Mouse (Mus musculus) hindbrain, embryonic 12.5 days (tissue): ENCODE measurements around the gene Rcsd1. TPM values are rescaled to one million over a fixed set of nuclear protein-coding genes. Genes with fewer than 3 reads are reported as not detected.

Experiments used
- ATAC-seq: fragments of 200-750 bp; cut with Nextera tagmentation; 2 replicates; pipeline ENCODE4 v1.8.0; 2017; ENCODE audit warnings: moderate TSS enrichment; ENCODE audit not compliant: low FRiP score
- H3K27ac ChIP-seq: fragments of 300-500 bp; sonication (generic); 2 replicates; pipeline ENCODE4 v1.5.1; 2016; ENCODE audit warnings: mild to moderate bottlenecking
- H3K27me3 ChIP-seq: fragments of 300-500 bp; sonication (generic); 2 replicates; pipeline ENCODE4 v1.6.1; 2016; ENCODE audit warnings: mild to moderate bottlenecking
- H3K36me3 ChIP-seq: fragments of 300-500 bp; sonication (generic); 2 replicates; pipeline ENCODE4 v1.6.1; 2016; ENCODE audit warnings: mild to moderate bottlenecking
- H3K4me1 ChIP-seq: fragments of 300-500 bp; sonication (generic); 2 replicates; pipeline ENCODE4 v1.6.1; 2016
- H3K4me2 ChIP-seq: fragments of 300-500 bp; sonication (generic); replicated peaks from 2 replicates; pipeline ENCODE4 v1.6.1; 2016; ENCODE audit warnings: mild to moderate bottlenecking
- H3K4me3 ChIP-seq: fragments of 300-500 bp; sonication (generic); 2 replicates; pipeline ENCODE4 v1.5.1; 2016; ENCODE audit warnings: mild to moderate bottlenecking
- H3K9ac ChIP-seq: fragments of 300-500 bp; sonication (generic); 2 replicates; pipeline ENCODE4 v1.6.1; 2016; ENCODE audit warnings: mild to moderate bottlenecking, moderate library complexity
- H3K9me3 ChIP-seq: fragments of 300-500 bp; sonication (generic); replicated peaks from 2 replicates; pipeline ENCODE4 v1.6.1; 2016; ENCODE audit warnings: mild to moderate bottlenecking
- WGBS: fragments of 180-500 bp; shearing (Covaris S2); methylation state at CpG from one replicate; pipeline ENCODE4 v1.1.7; 2016; 5-methylcytosine and 5-hydroxymethylcytosine counted together
- polyA plus RNA-seq: library from polyadenylated mRNA; unstranded; fragments of >200 nt; fragmentation: Nextera tagmentation; extraction: Ambion mirVana; gene quantifications from 2 replicates; pipeline ENCODE4 v1.2.1, GENCODE M21; 2016

The Rcsd1 gene
- polyA plus RNA-seq, 1 experiment from 2014 or later: 16.8 TPM

- Histone ChIP-seq H3K4me2 (no peak overlapping the region), H3K27ac (no peak overlapping the region), H3K9me3 (no peaks in the 10 kb centered on the region), H3K27me3 (no peaks in the 10 kb centered on the region), H3K36me3 (no peaks in the 10 kb centered on the region), H3K4me1 (peaks cover 3% of the 10 kb centered on the region; the same call in 1 of the 2 replicates), H3K4me3 (no peak overlapping the region), H3K9ac (no peak overlapping the region)
- WGBS: 71% methylated on average over 6 of the region's 6 CpGs
- ATAC-seq: no peak
Measured at GRCm38 (mm10) chr1:165731553-165731952, 22.0 kb upstream of the Rcsd1 start.

- no peaks in the 10 kb centered on the region for H3K27me3 ChIP-seq
- H3K4me1 ChIP-seq: peaks cover 3% of the 10 kb centered on the region; the same call in 1 of the 2 replicates
- no peak for ATAC-seq
- H3K4me2 ChIP-seq: no peak overlapping the region
- no peaks in the 10 kb centered on the region for H3K9me3 ChIP-seq
- no peak overlapping the region for H3K9ac ChIP-seq
- 60% methylated on average over 1 of the region's 1 CpGs for WGBS
- H3K36me3 ChIP-seq: no peaks in the 10 kb centered on the region
- no peak overlapping the region for H3K4me3 ChIP-seq
- no peak overlapping the region for H3K27ac ChIP-seq
Measured at GRCm38 (mm10) chr1:165730129-165730528, 20.6 kb upstream of the Rcsd1 start.

- peaks cover 5% of the 10 kb centered on the region; the same call in 1 of the 2 replicates for H3K4me1 ChIP-seq
- ATAC-seq: no peak
- no peaks in the 10 kb centered on the region for H3K9me3 ChIP-seq
- no peaks in the 10 kb centered on the region for H3K36me3 ChIP-seq
- H3K27me3 ChIP-seq: no peaks in the 10 kb centered on the region
- WGBS: 91% methylated on average over 3 of the region's 3 CpGs
- no peak overlapping the region for H3K4me2 ChIP-seq
- H3K27ac ChIP-seq: no peak overlapping the region
- H3K9ac ChIP-seq: no peak overlapping the region
- H3K4me3 ChIP-seq: no peak overlapping the region
Measured at GRCm38 (mm10) chr1:165728057-165728639, 18.6 kb upstream of the Rcsd1 start.

GRCm38 (mm10) chr1:165726986-165727385 lies 17.4 kb upstream of the Rcsd1 start:
- H3K27me3 ChIP-seq: no peaks in the 10 kb centered on the region
- no peak overlapping the region for H3K4me2 ChIP-seq
- H3K4me1 ChIP-seq: peaks cover 5% of the 10 kb centered on the region; the same call in 1 of the 2 replicates
- 15% methylated on average over 1 of the region's 1 CpGs for WGBS
- no peak overlapping the region for H3K27ac ChIP-seq
- H3K4me3 ChIP-seq: no peak overlapping the region
- H3K36me3 ChIP-seq: no peaks in the 10 kb centered on the region
- no peak overlapping the region for H3K9ac ChIP-seq
- no peak for ATAC-seq
- H3K9me3 ChIP-seq: no peaks in the 10 kb centered on the region

GRCm38 (mm10) chr1:165725039-165725644 lies 15.6 kb upstream of the Rcsd1 start:
- H3K4me1 ChIP-seq: peaks cover 5% of the 10 kb centered on the region; the same call in 1 of the 2 replicates
- H3K9me3 ChIP-seq: no peaks in the 10 kb centered on the region
- peak overlapping the region; percentile 8; the same call in 1 of the 2 replicates for H3K27ac ChIP-seq
- H3K9ac ChIP-seq: no peak overlapping the region
- WGBS: 76% methylated on average over 4 of the region's 4 CpGs
- no peak overlapping the region for H3K4me2 ChIP-seq
- H3K36me3 ChIP-seq: no peaks in the 10 kb centered on the region
- H3K4me3 ChIP-seq: no peak overlapping the region
- no peaks in the 10 kb centered on the region for H3K27me3 ChIP-seq
- no peak for ATAC-seq

GRCm38 (mm10) chr1:165724219-165725033 lies 14.9 kb upstream of the Rcsd1 start:
- Histone ChIP-seq H3K9ac (no peak overlapping the region), H3K9me3 (no peaks in the 10 kb centered on the region), H3K36me3 (no peaks in the 10 kb centered on the region), H3K27ac (no peak overlapping the region), H3K4me1 (peaks cover 5% of the 10 kb centered on the region; the same call in 1 of the 2 replicates), H3K4me2 (no peak overlapping the region), H3K4me3 (no peak overlapping the region), H3K27me3 (no peaks in the 10 kb centered on the region)
- no peak for ATAC-seq
- WGBS: 54% methylated on average over 11 of the region's 11 CpGs

- Histone ChIP-seq H3K9ac (no peak overlapping the region), H3K4me1 (peaks cover 8% of the 10 kb centered on the region; the same call in 1 of the 2 replicates), H3K36me3 (no peaks in the 10 kb centered on the region), H3K4me2 (no peak overlapping the region), H3K27ac (no peak overlapping the region), H3K4me3 (no peak overlapping the region), H3K9me3 (no peaks in the 10 kb centered on the region), H3K27me3 (no peaks in the 10 kb centered on the region)
- 93% methylated on average over 9 of the region's 9 CpGs for WGBS
- ATAC-seq: no peak
Measured at GRCm38 (mm10) chr1:165722531-165723123, 13.1 kb upstream of the Rcsd1 start.

GRCm38 (mm10) chr1:165718543-165719105 lies 9.1 kb upstream of the Rcsd1 start:
- Histone ChIP-seq H3K9ac (no peak overlapping the region), H3K4me1 (0 out of 2 replicates have a peak, but pooled peaks cover 3% of the 10 kb centered on the region), H3K27me3 (no peaks in the 10 kb centered on the region), H3K27ac (0 out of 2 replicates have a peak overlapping the region, but pooled peaks have one; percentile 44), H3K4me3 (no peak overlapping the region), H3K36me3 (no peaks in the 10 kb centered on the region), H3K4me2 (no peak overlapping the region), H3K9me3 (no peaks in the 10 kb centered on the region)
- 71% methylated on average over 15 of the region's 15 CpGs for WGBS
- ATAC-seq: no peak

- ATAC-seq: no peak
- Histone ChIP-seq H3K4me3 (no peak overlapping the region), H3K4me1 (0 out of 2 replicates have a peak, but pooled peaks cover 3% of the 10 kb centered on the region), H3K4me2 (no peak overlapping the region), H3K9me3 (no peaks in the 10 kb centered on the region), H3K27me3 (no peaks in the 10 kb centered on the region), H3K27ac (peak overlapping the region; percentile 44; the same call in 1 of the 2 replicates), H3K36me3 (no peaks in the 10 kb centered on the region), H3K9ac (no peak overlapping the region)
- 54% methylated on average over 11 of the region's 11 CpGs for WGBS
Measured at GRCm38 (mm10) chr1:165717711-165718542, 8.4 kb upstream of the Rcsd1 start.

GRCm38 (mm10) chr1:165716426-165716825 lies 6.9 kb upstream of the Rcsd1 start:
- H3K9me3 ChIP-seq: no peaks in the 10 kb centered on the region
- H3K4me2 ChIP-seq: no peak overlapping the region
- H3K9ac ChIP-seq: no peak overlapping the region
- H3K4me3 ChIP-seq: no peak overlapping the region
- H3K4me1 ChIP-seq: 0 out of 2 replicates have a peak, but pooled peaks cover 3% of the 10 kb centered on the region
- 89% methylated on average over 4 of the region's 4 CpGs for WGBS
- no peaks in the 10 kb centered on the region for H3K36me3 ChIP-seq
- no peak overlapping the region for H3K27ac ChIP-seq
- ATAC-seq: no peak
- no peaks in the 10 kb centered on the region for H3K27me3 ChIP-seq

GRCm38 (mm10) chr1:165713798-165714197 lies 4.2 kb upstream of the Rcsd1 start:
- Histone ChIP-seq H3K9me3 (no peaks in the 10 kb centered on the region), H3K4me1 (0 out of 2 replicates have a peak, but pooled peaks cover 3% of the 10 kb centered on the region), H3K9ac (no peak overlapping the region), H3K36me3 (no peaks in the 10 kb centered on the region), H3K4me3 (no peak overlapping the region), H3K27me3 (peaks cover 16% of the 10 kb centered on the region), H3K4me2 (no peak overlapping the region), H3K27ac (no peak overlapping the region)
- 84% methylated on average over 5 of the region's 5 CpGs for WGBS
- ATAC-seq: no peak
